Mouse (Mus musculus) intestine, postnatal 0 days (tissue): ENCODE results near the gene Ccdc6. TPM values are rescaled to one million over a fixed set of nuclear protein-coding genes. Genes with fewer than 3 reads are reported as not detected.

Source experiments
- ATAC-seq: fragments of 200-750 bp; cut with Nextera tagmentation; 2 replicates; pipeline ENCODE4 v1.8.0; 2017; ENCODE audit warnings: mild to moderate bottlenecking, moderate TSS enrichment, moderate library complexity
- H3K27ac ChIP-seq: fragments of 300-500 bp; sonication (generic); 2 replicates; pipeline ENCODE4 v1.5.1; 2014; ENCODE audit warnings: mild to moderate bottlenecking, low read depth, low read length, moderate library complexity
- H3K27me3 ChIP-seq: fragments of 300-500 bp; sonication (generic); replicated peaks from 2 replicates; pipeline ENCODE4 v1.6.1; 2014; ENCODE audit warnings: low read length, mixed read lengths; ENCODE audit not compliant: control insufficient read depth, insufficient read depth
- H3K36me3 ChIP-seq: fragments of 300-500 bp; sonication (generic); 2 replicates; pipeline ENCODE4 v1.6.1; 2014; ENCODE audit warnings: mild to moderate bottlenecking, moderate library complexity; ENCODE audit not compliant: control insufficient read depth, insufficient read depth
- H3K4me1 ChIP-seq: fragments of 300-500 bp; sonication (generic); replicated peaks from 2 replicates; pipeline ENCODE4 v1.6.1; 2014; ENCODE audit warnings: antibody characterized with exemption, low read length, mixed read lengths; ENCODE audit not compliant: control insufficient read depth, insufficient read depth
- H3K4me2 ChIP-seq: fragments of 300-500 bp; sonication (generic); replicated peaks from 2 replicates; pipeline ENCODE4 v1.6.1; 2014; ENCODE audit warnings: low read depth, mild to moderate bottlenecking, moderate library complexity
- H3K4me3 ChIP-seq: fragments of 300-500 bp; sonication (generic); 2 replicates; pipeline ENCODE4 v1.5.1; 2014; ENCODE audit warnings: low read depth, low read length
- H3K9ac ChIP-seq: fragments of 300-500 bp; sonication (generic); 2 replicates; pipeline ENCODE4 v1.6.1; 2014; ENCODE audit warnings: mild to moderate bottlenecking, low read depth, low read length
- H3K9me3 ChIP-seq: fragments of 300-500 bp; sonication (generic); 2 replicates; pipeline ENCODE4 v1.6.1; 2016; ENCODE audit warnings: mixed run types; ENCODE audit not compliant: control insufficient read depth
- CTCF ChIP-seq: sonication (generic); IDR thresholded peaks from 2 replicates; pipeline ENCODE4 v1.5.1; 2016; ENCODE audit warnings: low read depth, mild to moderate bottlenecking, control low read depth, antibody characterized with exemption, moderate library complexity
- WGBS: fragments of 180-500 bp; shearing (Covaris S2); extraction: QIAGEN DNeasy Blood & Tissue Kit; methylation state at CpG from one replicate; pipeline ENCODE4 v1.1.7; 2014; 5-methylcytosine and 5-hydroxymethylcytosine counted together
- polyA plus RNA-seq: library from polyadenylated mRNA; unstranded; fragments of >200 nt; fragmentation: Nextera tagmentation; extraction: Ambion mirVana; gene quantifications from 2 replicates; pipeline ENCODE4 v1.2.1, GENCODE M21; 2015

Ccdc6 gene
- polyA plus RNA-seq, 1 experiment from 2014 or later = 8.7 TPM

DNA sequence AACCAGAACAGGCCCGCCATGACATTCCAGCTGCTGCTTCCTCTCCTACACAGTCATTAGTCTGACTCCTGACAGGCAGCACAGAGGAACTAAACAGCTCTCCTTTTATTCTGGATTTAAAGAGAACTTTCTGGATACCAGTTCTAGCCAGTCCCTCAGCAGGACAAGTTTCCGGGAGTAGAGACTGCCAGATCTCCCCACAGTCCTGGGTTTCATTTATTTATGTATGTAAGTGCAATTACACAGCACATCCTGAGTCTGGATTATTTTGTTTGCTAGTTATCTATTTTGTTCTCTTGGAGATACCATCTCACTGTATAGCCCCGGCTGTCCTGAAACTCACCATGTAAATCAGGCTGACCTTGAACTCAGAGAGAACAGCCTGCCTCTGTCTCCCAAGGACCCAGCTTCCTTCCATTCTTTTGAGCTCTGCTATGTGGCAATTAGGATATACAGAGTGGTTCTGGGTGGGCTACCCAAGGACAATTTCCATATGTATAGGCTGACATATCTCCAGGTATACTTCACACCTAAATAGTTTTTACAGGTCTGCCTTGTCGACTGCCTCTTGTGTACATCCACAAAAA, 5.0 kb upstream of the Ccdc6 start:
- 0 out of 2 replicates have a peak, but pooled peaks cover 5% of the 10 kb centered on the region for H3K4me1 ChIP-seq
- 58% methylated on average over 4 of the region's 4 CpGs for WGBS
- no peak for TF ChIP-seq CTCF
- H3K9me3 ChIP-seq = peaks cover 7% of the 10 kb centered on the region; the same call in 1 of the 2 replicates
- H3K27me3 ChIP-seq = no peaks in the 10 kb centered on the region
- ATAC-seq = no peak
- no peak overlapping the region for H3K9ac ChIP-seq
- H3K4me3 ChIP-seq = no peak overlapping the region
- H3K27ac ChIP-seq = no peak overlapping the region
- no peak overlapping the region for H3K4me2 ChIP-seq
- H3K36me3 ChIP-seq = no peaks in the 10 kb centered on the region

DNA sequence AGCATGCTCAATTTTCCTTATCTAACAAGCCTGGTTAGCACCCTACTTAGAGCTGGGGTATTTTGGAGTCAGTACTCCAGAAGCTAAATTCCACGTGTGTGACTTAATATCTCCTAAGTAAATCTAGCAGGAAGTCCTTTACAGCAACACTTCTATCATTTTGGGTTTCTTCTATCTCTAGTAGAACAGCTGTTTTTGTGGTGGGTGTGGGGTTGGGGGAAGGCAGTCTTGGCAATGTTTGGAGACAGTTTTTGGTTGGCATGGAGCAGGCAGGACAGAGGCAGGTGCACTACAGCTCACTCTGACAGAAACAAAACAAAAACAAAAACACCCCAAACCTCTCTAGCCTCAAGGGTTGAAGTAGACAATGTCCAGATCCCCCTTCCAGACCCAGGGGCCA, 3.1 kb upstream of the Ccdc6 start:
- Histone ChIP-seq H3K9ac (no peak overlapping the region), H3K27me3 (no peaks in the 10 kb centered on the region), H3K4me2 (no peak overlapping the region), H3K4me1 (0 out of 2 replicates have a peak, but pooled peaks cover 5% of the 10 kb centered on the region), H3K9me3 (no peaks in the 10 kb centered on the region), H3K27ac (no peak overlapping the region), H3K36me3 (no peaks in the 10 kb centered on the region), H3K4me3 (no peak overlapping the region)
- no peak for ATAC-seq
- 44% methylated on average over 1 of the region's 1 CpGs for WGBS
- no peak for TF ChIP-seq CTCF

GRCm38 (mm10) chr10:70095031-70095470, 1.9 kb upstream of the Ccdc6 start:
- peak overlapping the region; percentile 91 for H3K4me3 ChIP-seq
- H3K9me3 ChIP-seq = no peaks in the 10 kb centered on the region
- H3K9ac ChIP-seq = peak overlapping the region; percentile 35; the same call in 1 of the 2 replicates
- 0 out of 2 replicates have a peak, but pooled peaks cover 5% of the 10 kb centered on the region for H3K4me1 ChIP-seq
- peak overlapping the region; percentile 92 for H3K27ac ChIP-seq
- H3K4me2 ChIP-seq = peak overlapping the region; percentile 93
- H3K27me3 ChIP-seq = no peaks in the 10 kb centered on the region
- 0% methylated on average over 14 of the region's 14 CpGs for WGBS
- H3K36me3 ChIP-seq = no peaks in the 10 kb centered on the region
- TF ChIP-seq CTCF = no peak
- ATAC-seq = no peak

DNA sequence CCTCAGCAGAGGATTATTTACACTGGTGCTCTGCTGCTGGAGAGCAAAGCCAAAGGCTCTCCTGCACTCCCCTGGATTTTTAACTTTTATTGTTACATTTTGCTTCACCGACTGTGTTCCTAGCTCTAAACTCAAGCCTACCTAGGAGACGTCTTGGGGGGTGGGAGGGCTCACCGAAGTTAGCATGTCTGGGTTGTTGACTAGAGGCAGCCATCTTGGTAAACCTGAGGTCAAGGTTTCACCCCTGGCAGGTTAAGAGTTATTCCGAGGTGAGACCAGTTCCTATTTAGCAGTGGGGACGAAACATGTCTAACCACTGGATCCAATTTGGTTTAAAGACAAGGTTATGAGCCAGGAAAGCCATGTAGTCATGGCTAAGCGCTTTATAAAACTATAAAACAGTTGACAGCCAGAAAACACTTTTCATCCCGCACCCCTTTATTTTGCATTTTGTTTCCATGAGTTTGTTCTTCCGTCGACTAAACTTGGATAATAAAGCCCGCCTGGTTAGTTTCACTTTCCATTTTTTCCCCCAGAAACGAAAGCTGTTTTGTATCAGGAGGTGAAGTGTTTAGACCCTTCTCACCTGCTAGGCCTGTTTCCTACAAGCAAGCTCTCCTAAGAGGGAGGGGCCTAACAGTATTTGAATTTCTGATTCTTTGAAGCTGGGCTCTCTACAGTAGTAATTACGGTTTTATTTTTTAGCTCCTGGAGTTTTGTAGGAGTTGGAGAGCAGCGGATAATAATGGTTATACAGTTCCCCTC, 1.2 kb upstream of the Ccdc6 start:
- H3K9me3 ChIP-seq = no peaks in the 10 kb centered on the region
- no peak for TF ChIP-seq CTCF
- WGBS = 15% methylated on average over 13 of the region's 13 CpGs
- peak overlapping the region; percentile 35; the same call in 1 of the 2 replicates for H3K9ac ChIP-seq
- no peaks in the 10 kb centered on the region for H3K27me3 ChIP-seq
- peak overlapping the region; percentile 92 for H3K27ac ChIP-seq
- no peaks in the 10 kb centered on the region for H3K36me3 ChIP-seq
- peak overlapping the region; percentile 91 for H3K4me3 ChIP-seq
- no peak for ATAC-seq
- 0 out of 2 replicates have a peak, but pooled peaks cover 5% of the 10 kb centered on the region for H3K4me1 ChIP-seq
- H3K4me2 ChIP-seq = peak overlapping the region; percentile 93

GRCm38 (mm10) chr10:70097291-70097901, 475 bp downstream of the Ccdc6 start:
- Histone ChIP-seq H3K4me3 (peak overlapping the region; percentile 91), H3K27ac (peak overlapping the region; percentile 92), H3K27me3 (no peaks in the 10 kb centered on the region), H3K9me3 (no peaks in the 10 kb centered on the region), H3K4me1 (0 out of 2 replicates have a peak, but pooled peaks cover 5% of the 10 kb centered on the region), H3K9ac (peak overlapping the region; percentile 82), H3K36me3 (no peaks in the 10 kb centered on the region), H3K4me2 (peak overlapping the region; percentile 93)
- ATAC-seq = peak; percentile 12; the same call in 1 of the 2 replicates
- under 1% methylated on average over 53 of the region's 58 CpGs for WGBS
- TF ChIP-seq CTCF = peak; percentile 14; the same call in 1 of the 2 replicates
